Mouse (Mus musculus): ENCODE measurements around the gene Cdc42ep5. TPM values are rescaled to one million over a fixed set of nuclear protein-coding genes. Genes with fewer than 3 reads are reported as not detected.

The Cdc42ep5 gene
- polyA plus RNA-seq, 1 experiment from 2014 or later: 4.7 TPM

DNA sequence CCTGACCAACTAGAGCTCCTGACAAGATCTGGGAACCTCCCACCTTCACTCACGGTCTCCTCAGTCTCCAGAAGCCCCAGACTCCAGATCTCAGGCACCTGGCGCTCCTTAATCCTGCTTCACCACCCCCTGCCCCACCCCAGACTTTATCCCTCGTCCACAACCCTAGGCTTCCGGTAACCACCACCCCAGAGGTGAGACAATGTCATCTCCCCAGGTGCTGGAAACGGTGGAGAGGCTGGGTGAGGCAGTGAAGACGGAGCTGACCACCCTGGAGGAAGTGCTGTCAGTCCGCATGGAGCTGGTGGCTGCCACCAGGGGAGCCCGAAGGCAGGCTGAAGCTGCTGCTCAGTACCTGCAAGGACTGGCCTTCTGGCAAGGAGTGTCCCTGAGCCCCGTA, 39.4 kb downstream of the Cdc42ep5 start:
- Histone ChIP-seq H3K9me3 (replicated peaks; ENCODE audit: control insufficient read depth, low read length, poor library complexity, severe bottlenecking) (no peaks in the 10 kb centered on the region), H3K27ac (ENCODE audit: low read length) (peak overlapping the region; percentile 90), H3K4me2 (ENCODE audit: low read length) (no peak overlapping the region; the same call in 1 of the 2 replicates), H3K27me3 (ENCODE audit: control insufficient read depth, insufficient read depth, low read depth, low read length) (no peaks in the 10 kb centered on the region), H3K36me3 (ENCODE audit: control insufficient read depth, insufficient read depth, low read length) (no peaks in the 10 kb centered on the region), H3K9ac (ENCODE audit: low read depth, low read length) (peak overlapping the region; percentile 15; the same call in 1 of the 2 replicates), H3K4me3 (ENCODE audit: low read depth, low read length) (no peak overlapping the region), H3K4me1 (ENCODE audit: control insufficient read depth, insufficient read depth, low read length) (peaks cover 35% of the 10 kb centered on the region)
- no peak for ATAC-seq
- WGBS: 25% methylated on average over 9 of the region's 9 CpGs

- H3K27me3 ChIP-seq (ENCODE audit: control insufficient read depth, insufficient read depth, low read depth, low read length): no peaks in the 10 kb centered on the region
- peak overlapping the region; percentile 28; the same call in 1 of the 2 replicates for H3K9ac ChIP-seq (ENCODE audit: low read depth, low read length)
- ATAC-seq: peak; percentile 7
- no peaks in the 10 kb centered on the region for H3K36me3 ChIP-seq (ENCODE audit: control insufficient read depth, insufficient read depth, low read length)
- H3K4me2 ChIP-seq (ENCODE audit: low read length): peak overlapping the region; percentile 54
- WGBS: 7% methylated on average over 5 of the region's 5 CpGs
- H3K9me3 ChIP-seq (replicated peaks; ENCODE audit: control insufficient read depth, low read length, poor library complexity, severe bottlenecking): no peaks in the 10 kb centered on the region
- peaks cover 36% of the 10 kb centered on the region for H3K4me1 ChIP-seq (ENCODE audit: control insufficient read depth, insufficient read depth, low read length)
- H3K27ac ChIP-seq (ENCODE audit: low read length): peak overlapping the region; percentile 90
- H3K4me3 ChIP-seq (ENCODE audit: low read depth, low read length): peak overlapping the region; percentile 30; the same call in 1 of the 2 replicates
Measured at GRCm38 (mm10) chr7:4124856-4125255, 39.8 kb downstream of the Cdc42ep5 start.

DNA sequence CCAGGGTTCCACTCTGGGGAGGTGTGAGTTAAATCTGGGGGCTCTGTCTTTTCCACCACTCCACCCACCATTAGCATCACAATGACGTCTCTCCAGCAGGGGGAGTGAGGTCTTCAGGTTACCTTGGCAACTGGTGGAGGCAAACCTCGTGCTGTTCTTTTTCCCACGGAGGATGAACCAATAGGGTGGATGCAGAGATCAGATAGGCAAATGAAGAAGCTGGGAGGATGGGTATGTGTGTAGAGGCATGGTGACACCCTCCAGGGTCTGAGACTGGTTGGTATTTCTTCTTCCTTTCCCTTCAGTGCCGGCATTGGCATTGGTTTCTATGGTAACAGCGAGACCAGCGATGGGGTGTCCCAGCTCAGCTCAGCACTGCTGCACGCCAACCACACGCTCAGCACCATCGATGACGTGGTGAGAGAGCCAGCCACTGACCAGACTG, 40.3 kb downstream of the Cdc42ep5 start:
- peaks cover 36% of the 10 kb centered on the region for H3K4me1 ChIP-seq (ENCODE audit: control insufficient read depth, insufficient read depth, low read length)
- H3K4me3 ChIP-seq (ENCODE audit: low read depth, low read length): peak overlapping the region; percentile 30
- ATAC-seq: peak; percentile 90

GRCm38 (mm10) chr7:4123732-4124131, 40.9 kb downstream of the Cdc42ep5 start:
- Histone ChIP-seq H3K4me1 (ENCODE audit: control insufficient read depth, insufficient read depth, low read length) (peaks cover 41% of the 10 kb centered on the region), H3K9me3 (replicated peaks; ENCODE audit: control insufficient read depth, low read length, poor library complexity, severe bottlenecking) (no peaks in the 10 kb centered on the region), H3K9ac (ENCODE audit: low read depth, low read length) (peak overlapping the region; percentile 61), H3K27ac (ENCODE audit: low read length) (peak overlapping the region; percentile 90), H3K36me3 (ENCODE audit: control insufficient read depth, insufficient read depth, low read length) (no peaks in the 10 kb centered on the region), H3K4me3 (ENCODE audit: low read depth, low read length) (peak overlapping the region; percentile 30), H3K27me3 (ENCODE audit: control insufficient read depth, insufficient read depth, low read depth, low read length) (no peaks in the 10 kb centered on the region), H3K4me2 (ENCODE audit: low read length) (peak overlapping the region; percentile 54)
- 0% methylated on average over 1 of the region's 1 CpGs for WGBS
- ATAC-seq: peak; percentile 77

More for the DNA sequence above, 40.3 kb downstream of the Cdc42ep5 start:
- WGBS: under 1% methylated on average over 10 of the region's 10 CpGs
- peak overlapping the region; percentile 61 for H3K9ac ChIP-seq (ENCODE audit: low read depth, low read length)
- H3K27ac ChIP-seq (ENCODE audit: low read length): peak overlapping the region; percentile 90
- H3K36me3 ChIP-seq (ENCODE audit: control insufficient read depth, insufficient read depth, low read length): no peaks in the 10 kb centered on the region
- H3K9me3 ChIP-seq (replicated peaks; ENCODE audit: control insufficient read depth, low read length, poor library complexity, severe bottlenecking): no peaks in the 10 kb centered on the region
- no peaks in the 10 kb centered on the region for H3K27me3 ChIP-seq (ENCODE audit: control insufficient read depth, insufficient read depth, low read depth, low read length)
- peak overlapping the region; percentile 54 for H3K4me2 ChIP-seq (ENCODE audit: low read length)

DNA sequence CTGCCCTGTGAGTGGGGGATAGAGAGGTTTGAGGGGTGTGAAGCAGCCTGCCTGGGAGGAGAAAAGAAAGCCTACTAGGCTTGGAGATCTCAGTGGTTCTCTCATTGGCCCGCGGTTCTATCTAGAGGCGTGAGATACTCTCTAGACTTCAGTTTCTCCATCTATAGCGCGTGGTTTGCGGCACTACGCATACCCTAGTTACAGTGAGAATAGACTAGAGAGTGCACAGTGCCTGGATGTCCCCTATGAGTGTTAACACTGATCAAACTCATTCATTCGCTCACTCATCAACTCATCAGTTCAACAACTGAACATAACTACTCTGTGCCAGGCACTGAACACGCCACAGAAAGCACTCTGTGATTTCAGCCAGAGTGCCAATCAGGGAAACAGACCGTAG, 41.9 kb downstream of the Cdc42ep5 start:
- H3K27ac ChIP-seq (ENCODE audit: low read length): peak overlapping the region; percentile 90
- no peaks in the 10 kb centered on the region for H3K36me3 ChIP-seq (ENCODE audit: control insufficient read depth, insufficient read depth, low read length)
- no peak for ATAC-seq
- peak overlapping the region; percentile 71 for H3K4me2 ChIP-seq (ENCODE audit: low read length)
- H3K9ac ChIP-seq (ENCODE audit: low read depth, low read length): peak overlapping the region; percentile 94
- no peaks in the 10 kb centered on the region for H3K27me3 ChIP-seq (ENCODE audit: control insufficient read depth, insufficient read depth, low read depth, low read length)
- whole genome bisulfite sequencing: 80% methylated on average over 10 of the region's 10 CpGs
- no peaks in the 10 kb centered on the region for H3K9me3 ChIP-seq (replicated peaks; ENCODE audit: control insufficient read depth, low read length, poor library complexity, severe bottlenecking)
- H3K4me1 ChIP-seq (ENCODE audit: control insufficient read depth, insufficient read depth, low read length): peaks cover 42% of the 10 kb centered on the region
- H3K4me3 ChIP-seq (ENCODE audit: low read depth, low read length): no peak overlapping the region

DNA sequence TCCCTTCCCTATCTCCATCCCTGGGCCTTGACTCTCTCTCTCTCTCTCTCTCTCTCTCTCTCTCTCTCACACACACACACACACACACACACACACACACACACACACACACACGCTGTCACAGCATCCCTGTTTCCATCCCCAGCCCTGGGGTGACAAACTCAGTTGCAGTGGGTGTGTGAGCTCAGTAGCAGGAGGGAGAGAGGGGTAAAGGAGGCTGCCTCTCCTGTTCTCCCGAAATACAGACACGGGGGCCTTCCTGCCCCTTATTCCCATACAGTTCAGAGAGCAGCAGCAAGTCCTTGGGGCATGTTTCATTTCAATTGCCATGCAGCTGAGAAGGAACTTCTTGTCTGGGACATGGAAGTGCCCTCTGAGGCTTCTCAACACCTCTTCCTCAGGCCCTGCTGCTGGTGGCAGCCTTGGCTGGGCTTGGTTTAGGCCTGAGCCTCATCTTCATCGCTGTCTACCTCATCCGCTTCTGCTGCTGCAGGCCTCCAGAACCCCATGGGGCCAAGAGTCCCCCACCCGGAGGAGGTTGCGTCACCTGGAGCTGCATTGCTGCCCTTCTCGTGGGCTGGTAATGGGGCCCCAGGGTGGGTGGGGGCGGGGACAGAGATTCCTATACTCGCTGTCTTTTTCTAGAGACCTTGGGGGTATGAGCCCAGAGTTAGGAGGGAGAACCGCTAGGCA, 42.4 kb downstream of the Cdc42ep5 start:
- Histone ChIP-seq H3K27ac (ENCODE audit: low read length) (peak overlapping the region; percentile 90), H3K27me3 (ENCODE audit: control insufficient read depth, insufficient read depth, low read depth, low read length) (no peaks in the 10 kb centered on the region), H3K9ac (ENCODE audit: low read depth, low read length) (peak overlapping the region; percentile 94), H3K36me3 (ENCODE audit: control insufficient read depth, insufficient read depth, low read length) (no peaks in the 10 kb centered on the region), H3K4me3 (ENCODE audit: low read depth, low read length) (peak overlapping the region; percentile 4; the same call in 1 of the 2 replicates), H3K4me2 (ENCODE audit: low read length) (peak overlapping the region; percentile 71), H3K4me1 (ENCODE audit: control insufficient read depth, insufficient read depth, low read length) (peaks cover 42% of the 10 kb centered on the region), H3K9me3 (replicated peaks; ENCODE audit: control insufficient read depth, low read length, poor library complexity, severe bottlenecking) (no peaks in the 10 kb centered on the region)
- 43% methylated on average over 11 of the region's 11 CpGs for WGBS
- no peak for ATAC-seq

GRCm38 (mm10) chr7:4119976-4120921, 44.4 kb downstream of the Cdc42ep5 start:
- no peaks in the 10 kb centered on the region for H3K9me3 ChIP-seq (replicated peaks; ENCODE audit: control insufficient read depth, low read length, poor library complexity, severe bottlenecking)

GRCm38 (mm10) chr7:4119344-4119902, 45.2 kb downstream of the Cdc42ep5 start, which contains the start of gene Ttyh1:
Gene Ttyh1, plus strand, starts transcription at chr7:4119408.
- Histone ChIP-seq H3K27ac (ENCODE audit: low read length) (peak within 1 kb of the TSS; percentile 90), H3K9me3 (replicated peaks; ENCODE audit: control insufficient read depth, low read length, poor library complexity, severe bottlenecking) (no peaks in the 10 kb centered on the region), H3K4me3 (ENCODE audit: low read depth, low read length) (peak within 1 kb of the TSS; percentile 87), H3K4me2 (ENCODE audit: low read length) (peak within 1 kb of the TSS; percentile 71), H3K36me3 (ENCODE audit: control insufficient read depth, insufficient read depth, low read length) (no peaks in the 10 kb centered on the region), H3K27me3 (ENCODE audit: control insufficient read depth, insufficient read depth, low read depth, low read length) (no peaks in the 10 kb centered on the region), H3K4me1 (ENCODE audit: control insufficient read depth, insufficient read depth, low read length) (peaks cover 32% of the 10 kb centered on the region), H3K9ac (ENCODE audit: low read depth, low read length) (peak within 1 kb of the TSS; percentile 94)
- WGBS: under 1% methylated on average over 26 of the region's 37 CpGs
- peak; percentile 25 for ATAC-seq

More at GRCm38 (mm10) chr7:4119976-4120921, 44.4 kb downstream of the Cdc42ep5 start:
- Histone ChIP-seq H3K4me3 (ENCODE audit: low read depth, low read length) (peak overlapping the region; percentile 87), H3K27me3 (ENCODE audit: control insufficient read depth, insufficient read depth, low read depth, low read length) (no peaks in the 10 kb centered on the region), H3K4me1 (ENCODE audit: control insufficient read depth, insufficient read depth, low read length) (peaks cover 39% of the 10 kb centered on the region), H3K9ac (ENCODE audit: low read depth, low read length) (peak overlapping the region; percentile 94), H3K4me2 (ENCODE audit: low read length) (peak overlapping the region; percentile 71), H3K36me3 (ENCODE audit: control insufficient read depth, insufficient read depth, low read length) (no peaks in the 10 kb centered on the region), H3K27ac (ENCODE audit: low read length) (peak overlapping the region; percentile 90)
- ATAC-seq: no peak
- 4% methylated on average over 17 of the region's 19 CpGs for WGBS

All from midbrain, embryonic 16.5 days (tissue).